Mouse (Mus musculus) left cerebral cortex, adult 18-20 months (tissue): Measurements from ENCODE around the gene Polr1d. TPM values are rescaled to one million over a fixed set of nuclear protein-coding genes. Genes with fewer than 3 reads are reported as not detected.

Experiments used
- DNase-seq, 2 experiments: peaks; one replicate each; pipeline ENCODE4 v3.0.0; 2021 to 2022; ENCODE audit warnings: low spot score in 2 of 2, mixed read lengths in 1 of 2
- total RNA-seq, 2 experiments: library from RNA; stranded (reverse); gene quantifications; 2 replicates each; pipeline ENCODE4 v1.2.3; 2021

Polr1d gene
- total RNA-seq, 2 experiments from 2014 or later = 69.7 to 73.5 TPM

GRCm38 (mm10) chr5:147133662-147134061, 56.8 kb downstream of the Polr1d start:
- no peak for DNase-seq

- DNase-seq = no peak
These were observed 57.7 kb downstream of the Polr1d start for GRCm38 (mm10) chr5:147134341-147135088.

GRCm38 (mm10) chr5:147135089-147135446, 58.2 kb downstream of the Polr1d start:
- no peak for DNase-seq

- DNase-seq = no peak
These were observed 59.1 kb downstream of the Polr1d start for GRCm38 (mm10) chr5:147135994-147136393.

- DNase-seq = no peak
These were observed 70.5 kb downstream of the Polr1d start for GRCm38 (mm10) chr5:147147340-147147739.

GRCm38 (mm10) chr5:147154806-147155371, 78.0 kb downstream of the Polr1d start:
- DNase-seq = no peak

- DNase-seq = no peak
These were observed 78.7 kb downstream of the Polr1d start for GRCm38 (mm10) chr5:147155449-147156133.

- DNase-seq = no peak
These were observed 79.5 kb downstream of the Polr1d start for GRCm38 (mm10) chr5:147156376-147156775.

- no peak for DNase-seq
These were observed 80.6 kb downstream of the Polr1d start for GRCm38 (mm10) chr5:147157441-147157840.

GRCm38 (mm10) chr5:147159320-147159719, 82.5 kb downstream of the Polr1d start:
- no peak for DNase-seq

- DNase-seq = no peak
These were observed 82.9 kb downstream of the Polr1d start for GRCm38 (mm10) chr5:147159792-147160191.

Other genes starting within 250 kb of the Polr1d start
- 100 to 1,000 TPM; 178 to 190 TPM for gene Rpl21, start 244.2 kb upstream of the Polr1d start, total RNA-seq
- gene Rasl11a, start 232.0 kb upstream of the Polr1d start, total RNA-seq = 10 to 100 TPM; 10.8 to 11.6 TPM
- 10 to 100 TPM; 24.4 to 25.7 TPM for gene Gtf3a, start 128.4 kb upstream of the Polr1d start, total RNA-seq
- gene Mtif3, start 113.2 kb upstream of the Polr1d start, total RNA-seq = 10 to 100 TPM; 20.9 to 25.4 TPM
- gene Lnx2, start 464 bp upstream of the Polr1d start, total RNA-seq = 1 to 10 TPM; 4.9 to 5.0 TPM
- gene Gsx1, start 111.6 kb downstream of the Polr1d start, total RNA-seq = under 1 TPM; 0.28 to 0.45 TPM
- gene Pdx1, start 192.9 kb downstream of the Polr1d start, total RNA-seq = not detected
- not detected for gene Cdx2, start 230.2 kb downstream of the Polr1d start, total RNA-seq
- not detected for gene Urad, start 245.4 kb downstream of the Polr1d start, total RNA-seq